Mouse (Mus musculus) heart, postnatal 14 days (tissue): ENCODE measurements around the gene Exoc3l. TPM values are rescaled to one million over a fixed set of nuclear protein-coding genes. Genes with fewer than 3 reads are reported as not detected.

ENCODE experiments used
- DNase-seq, 2 experiments: peaks; one replicate each; pipeline ENCODE4 v3.0.0; 2021 to 2022
- intact Hi-C: fragments of 180-260 bp; cut with DNase I; formaldehyde crosslinking; loops from one replicate; pipeline ENCODE4 v1.15.1; 2025
- total RNA-seq, 2 experiments: library from RNA; stranded (reverse); gene quantifications; 2 replicates each; pipeline ENCODE4 v1.2.3; 2021

The Exoc3l gene
- total RNA-seq, 2 experiments from 2014 or later, result 8.5 to 8.6 TPM

GRCm38 (mm10) chr8:105270101-105270915 is 25.6 kb downstream of the Exoc3l start:
- no peak for DNase-seq
- intact Hi-C loops, result no loop called here

GRCm38 (mm10) chr8:105269461-105269947 is 26.4 kb downstream of the Exoc3l start, which contains the start of gene Hsf4:
Gene Hsf4, plus strand, starts transcription at chr8:105269801.
- intact Hi-C loops, result no loop called here
- peak; percentile 77 to 79 for DNase-seq

- DNase-seq, result no peak
- intact Hi-C loops, result no loop called here
Observed at GRCm38 (mm10) chr8:105269075-105269458, 26.8 kb downstream of the Exoc3l start.

- intact Hi-C loops, result no loop called here
Observed at GRCm38 (mm10) chr8:105268342-105269074, 27.4 kb downstream of the Exoc3l start.

GRCm38 (mm10) chr8:105266775-105267174 is 29.1 kb downstream of the Exoc3l start:
- DNase-seq, result no peak
- intact Hi-C loops, result no loop called here

More at GRCm38 (mm10) chr8:105268342-105269074, 27.4 kb downstream of the Exoc3l start:
- no peak for DNase-seq

GRCm38 (mm10) chr8:105265128-105265527 is 30.8 kb downstream of the Exoc3l start:
- intact Hi-C loops, result no loop called here
- no peak for DNase-seq

- intact Hi-C loops, result loop anchor here (5.0 kb wide), 1 partner anchor 127 kb away; no protein-coding TSS in a partner anchor
Observed at GRCm38 (mm10) chr8:105264024-105264982, 31.6 kb downstream of the Exoc3l start, which contains the start of the genes Tradd and Fbxl8. Gene Tradd, minus strand, starts transcription at chr8:105264609. Gene Fbxl8, plus strand, starts transcription at chr8:105264648.

GRCm38 (mm10) chr8:105263244-105263912 is 32.5 kb downstream of the Exoc3l start:
- DNase-seq, result no peak
- intact Hi-C loops, result loop anchor here (5.0 kb wide), 1 partner anchor 126 kb away; no protein-coding TSS in a partner anchor

More at GRCm38 (mm10) chr8:105264024-105264982, 31.6 kb downstream of the Exoc3l start, which contains the start of the genes Tradd and Fbxl8:
- peak; percentile 83 to 84 for DNase-seq

- intact Hi-C loops, result loop anchor here (5.0 kb wide), 1 partner anchor 124 kb away; no protein-coding TSS in a partner anchor
- DNase-seq, result no peak
Observed at GRCm38 (mm10) chr8:105261326-105261980, 34.4 kb downstream of the Exoc3l start.

GRCm38 (mm10) chr8:105260371-105261099 is 35.4 kb downstream of the Exoc3l start:
- intact Hi-C loops, result loop anchor here (5.0 kb wide), 1 partner anchor 123 kb away; no protein-coding TSS in a partner anchor
- no peak for DNase-seq

- peak; percentile 85 to 90 for DNase-seq
- intact Hi-C loops, result loop anchor here (5.0 kb wide), 1 partner anchor 123 kb away; no protein-coding TSS in a partner anchor
Observed at GRCm38 (mm10) chr8:105259721-105260320, 36.1 kb downstream of the Exoc3l start.

GRCm38 (mm10) chr8:105258911-105259720 is 36.8 kb downstream of the Exoc3l start:
- DNase-seq, result no peak

GRCm38 (mm10) chr8:105257318-105258114 is 38.4 kb downstream of the Exoc3l start:
- DNase-seq, result no peak

More at GRCm38 (mm10) chr8:105258911-105259720, 36.8 kb downstream of the Exoc3l start:
- intact Hi-C loops, result no loop called here

GRCm38 (mm10) chr8:105254966-105255350 is 40.9 kb downstream of the Exoc3l start, which contains the start of gene B3gnt9:
Gene B3gnt9, minus strand, starts transcription at chr8:105255153.
- intact Hi-C loops, result loop anchor here (5.0 kb wide), 1 partner anchor 32 kb away; the partner anchor contains the start of gene 4931428F04Rik
- peak; percentile 74 to 83 for DNase-seq

More at GRCm38 (mm10) chr8:105257318-105258114, 38.4 kb downstream of the Exoc3l start:
- intact Hi-C loops, result no loop called here
